Mouse (Mus musculus): ENCODE measurements around the gene Fbxw11. TPM values are rescaled to one million over a fixed set of nuclear protein-coding genes. Genes with fewer than 3 reads are reported as not detected.

Gene Fbxw11
- total and polyA plus RNA-seq, 3 experiments, result 27.3 to 58.7 (median 47.8) TPM

DNA sequence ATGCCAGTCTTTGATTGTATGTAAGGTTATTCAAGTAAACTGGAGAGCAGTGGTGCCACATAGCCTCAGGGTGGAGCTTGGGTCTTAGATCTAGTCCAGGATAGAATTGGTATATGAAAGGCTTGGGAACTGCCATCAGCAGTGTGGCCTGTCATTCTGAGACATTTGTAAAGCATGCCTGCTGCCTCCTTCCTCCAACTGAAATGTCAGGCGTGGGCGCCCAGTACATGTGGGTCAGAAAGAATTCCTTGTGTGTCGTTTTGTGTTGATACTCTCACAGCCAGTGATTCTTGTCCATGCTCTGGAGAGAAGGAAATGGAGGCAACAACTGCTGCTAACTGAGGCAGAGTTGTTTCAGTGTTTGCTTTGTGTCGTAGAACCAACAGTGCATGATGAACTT lies 76.5 kb downstream of the Fbxw11 start:
- H3K27me3 ChIP-seq (ENCODE audit: control insufficient read depth, insufficient read depth, low read length), result no peaks in the 10 kb centered on the region
- H3K4me1 ChIP-seq (ENCODE audit: control insufficient read depth, insufficient read depth, low read length), result peaks cover 11% of the 10 kb centered on the region
- H3K4me3 ChIP-seq, result no peak overlapping the region
- H3K79me2 ChIP-seq (replicated peaks; ENCODE audit: control insufficient read depth, insufficient read depth, low read length), result peaks cover 6% of the 10 kb centered on the region; the same call in 1 of the 2 replicates
- WGBS, result 92% methylated on average over 4 of the region's 4 CpGs
- TF ChIP-seq CTCF (IDR thresholded peaks at IDR 0.05) (no peak), EP300 (IDR thresholded peaks at IDR 0.05; ENCODE audit: insufficient read depth, low read depth, low read length) (no peak), POLR2A (IDR thresholded peaks at IDR 0.05; ENCODE audit: insufficient read depth, low read depth, low read length) (no peak)
- H3K27ac ChIP-seq, result no peak overlapping the region
- H3K36me3 ChIP-seq (ENCODE audit: control insufficient read depth, insufficient read depth, low read length), result peaks cover 14% of the 10 kb centered on the region
- DNase-seq, result no peak
- intact Hi-C loops (cut with DNase I), result no loop called here
- no peak overlapping the region for H3K9ac ChIP-seq (ENCODE audit: low read depth, low read length)

DNA sequence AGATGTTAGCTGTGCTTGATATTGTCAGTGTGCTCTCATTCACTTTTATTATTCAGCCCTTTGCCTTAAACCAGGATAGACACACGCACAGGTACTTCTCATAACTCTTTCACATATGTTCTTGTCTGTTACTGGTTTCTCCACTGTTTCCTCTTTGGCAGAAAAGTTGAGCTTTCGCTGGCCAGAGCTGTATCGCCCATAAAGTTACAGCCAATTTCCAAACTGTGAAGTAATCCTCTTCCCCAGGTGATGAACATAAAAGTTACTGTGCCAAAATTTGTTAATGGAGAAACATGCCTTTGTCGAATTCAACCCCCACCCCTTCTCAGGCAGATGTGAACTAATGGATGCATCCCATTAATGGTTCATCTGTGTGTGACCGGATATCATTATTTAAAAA lies 80.1 kb downstream of the Fbxw11 start:
- Histone ChIP-seq H3K4me3 (no peak overlapping the region), H3K36me3 (ENCODE audit: control insufficient read depth, insufficient read depth, low read length) (no peaks in the 10 kb centered on the region), H3K9ac (ENCODE audit: low read depth, low read length) (no peak overlapping the region), H3K27me3 (ENCODE audit: control insufficient read depth, insufficient read depth, low read length) (no peaks in the 10 kb centered on the region), H3K79me2 (replicated peaks; ENCODE audit: control insufficient read depth, insufficient read depth, low read length) (peaks cover 2% of the 10 kb centered on the region; the same call in 1 of the 2 replicates), H3K4me1 (ENCODE audit: control insufficient read depth, insufficient read depth, low read length) (peaks cover 1% of the 10 kb centered on the region; the same call in 1 of the 2 replicates), H3K27ac (no peak overlapping the region)
- 85% methylated on average over 5 of the region's 5 CpGs for WGBS
- DNase-seq, result no peak
- intact Hi-C loops (cut with DNase I), result no loop called here
- no peak for TF ChIP-seq EP300 (IDR thresholded peaks at IDR 0.05; ENCODE audit: insufficient read depth, low read depth, low read length)
- no peak for TF ChIP-seq CTCF (IDR thresholded peaks at IDR 0.05)
- no peak for TF ChIP-seq POLR2A (IDR thresholded peaks at IDR 0.05; ENCODE audit: insufficient read depth, low read depth, low read length)

DNA sequence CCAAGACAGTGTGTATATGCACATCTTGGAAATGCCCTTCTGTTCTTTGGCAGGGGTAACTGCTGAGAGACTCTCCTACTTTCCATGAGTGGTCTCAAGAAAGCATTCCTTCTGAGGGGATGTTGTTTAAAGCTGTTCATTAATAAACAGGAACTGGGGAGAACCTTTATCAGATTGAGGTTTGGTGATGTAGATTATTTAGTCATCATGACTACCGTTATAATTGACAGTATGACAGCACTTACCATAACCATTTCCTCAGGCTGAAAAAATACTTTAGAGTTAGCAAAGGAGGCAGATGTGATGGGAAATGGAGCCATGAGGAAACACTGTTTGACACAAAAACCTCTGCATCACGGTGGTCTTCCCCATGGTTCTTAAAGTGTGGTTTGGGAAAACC lies 80.8 kb downstream of the Fbxw11 start:
- no peak for DNase-seq
- Histone ChIP-seq H3K36me3 (ENCODE audit: control insufficient read depth, insufficient read depth, low read length) (no peaks in the 10 kb centered on the region), H3K27me3 (ENCODE audit: control insufficient read depth, insufficient read depth, low read length) (no peaks in the 10 kb centered on the region), H3K9ac (ENCODE audit: low read depth, low read length) (no peak overlapping the region), H3K4me1 (ENCODE audit: control insufficient read depth, insufficient read depth, low read length) (peaks cover 1% of the 10 kb centered on the region; the same call in 1 of the 2 replicates), H3K27ac (no peak overlapping the region), H3K79me2 (replicated peaks; ENCODE audit: control insufficient read depth, insufficient read depth, low read length) (peaks cover under 1% of the 10 kb centered on the region; the same call in 1 of the 2 replicates), H3K4me3 (no peak overlapping the region)
- WGBS, result 70% methylated on average over 2 of the region's 2 CpGs
- TF ChIP-seq CTCF (IDR thresholded peaks at IDR 0.05) (no peak), EP300 (IDR thresholded peaks at IDR 0.05; ENCODE audit: insufficient read depth, low read depth, low read length) (no peak), POLR2A (IDR thresholded peaks at IDR 0.05; ENCODE audit: insufficient read depth, low read depth, low read length) (no peak)
- intact Hi-C loops (cut with DNase I), result no loop called here

DNA sequence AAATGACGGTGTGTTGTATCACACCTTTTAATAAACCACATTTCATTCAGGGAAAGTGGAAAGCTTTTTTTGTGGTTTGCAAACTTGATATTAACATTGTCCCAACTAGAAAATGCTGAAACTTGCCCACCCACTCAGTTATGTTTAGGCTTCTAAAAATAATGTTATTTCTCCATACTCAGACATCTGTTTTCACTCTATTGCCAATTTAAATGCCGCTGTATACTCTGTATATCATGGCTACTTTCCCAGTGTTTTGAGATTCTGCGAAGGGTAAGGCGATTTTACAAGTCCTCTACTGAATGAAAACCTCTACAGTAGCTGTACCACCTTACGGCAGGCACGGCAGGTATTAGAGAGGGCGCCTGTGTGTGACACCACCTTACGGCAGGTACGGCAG lies 82.6 kb downstream of the Fbxw11 start:
- WGBS, result 83% methylated on average over 9 of the region's 9 CpGs
- H3K9ac ChIP-seq (ENCODE audit: low read depth, low read length), result no peak overlapping the region
- H3K36me3 ChIP-seq (ENCODE audit: control insufficient read depth, insufficient read depth, low read length), result no peaks in the 10 kb centered on the region
- no peak for TF ChIP-seq POLR2A (IDR thresholded peaks at IDR 0.05; ENCODE audit: insufficient read depth, low read depth, low read length)
- no peak for TF ChIP-seq CTCF (IDR thresholded peaks at IDR 0.05)
- TF ChIP-seq EP300 (IDR thresholded peaks at IDR 0.05; ENCODE audit: insufficient read depth, low read depth, low read length), result no peak
- no peaks in the 10 kb centered on the region for H3K27me3 ChIP-seq (ENCODE audit: control insufficient read depth, insufficient read depth, low read length)
- DNase-seq, result no peak
- intact Hi-C loops (cut with DNase I), result no loop called here
- no peak overlapping the region for H3K4me3 ChIP-seq
- H3K27ac ChIP-seq, result no peak overlapping the region
- H3K79me2 ChIP-seq (replicated peaks; ENCODE audit: control insufficient read depth, insufficient read depth, low read length), result no peaks in the 10 kb centered on the region
- H3K4me1 ChIP-seq (ENCODE audit: control insufficient read depth, insufficient read depth, low read length), result no peaks in the 10 kb centered on the region

DNA sequence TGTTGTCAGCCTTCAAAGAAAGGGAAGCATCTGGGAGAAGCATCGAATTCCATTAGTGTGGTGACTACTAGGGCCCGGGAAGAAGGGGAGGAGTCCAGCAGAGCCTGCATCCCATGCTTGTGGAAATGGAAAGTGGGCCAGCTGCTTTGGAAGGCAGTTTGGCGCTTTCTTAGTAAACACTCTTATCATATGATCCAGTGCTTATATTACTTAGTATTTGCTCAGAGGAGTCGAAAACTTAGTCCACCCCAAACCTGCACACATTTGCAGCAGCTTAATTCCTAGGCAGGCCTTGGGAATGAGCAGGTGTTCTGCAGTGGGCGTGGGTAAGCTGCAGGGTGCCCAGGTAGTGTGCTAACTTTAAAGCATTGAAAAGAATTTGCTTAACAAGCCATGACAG lies 89.9 kb downstream of the Fbxw11 start:
- H3K36me3 ChIP-seq (ENCODE audit: control insufficient read depth, insufficient read depth, low read length), result peaks cover 6% of the 10 kb centered on the region
- no peaks in the 10 kb centered on the region for H3K27me3 ChIP-seq (ENCODE audit: control insufficient read depth, insufficient read depth, low read length)
- no peak overlapping the region for H3K9ac ChIP-seq (ENCODE audit: low read depth, low read length)
- H3K27ac ChIP-seq, result no peak overlapping the region
- TF ChIP-seq EP300 (IDR thresholded peaks at IDR 0.05; ENCODE audit: insufficient read depth, low read depth, low read length) (no peak), POLR2A (IDR thresholded peaks at IDR 0.05; ENCODE audit: insufficient read depth, low read depth, low read length) (no peak), CTCF (IDR thresholded peaks at IDR 0.05) (no peak)
- H3K4me1 ChIP-seq (ENCODE audit: control insufficient read depth, insufficient read depth, low read length), result no peaks in the 10 kb centered on the region
- H3K4me3 ChIP-seq, result no peak overlapping the region
- H3K79me2 ChIP-seq (replicated peaks; ENCODE audit: control insufficient read depth, insufficient read depth, low read length), result no peaks in the 10 kb centered on the region
- intact Hi-C loops (cut with DNase I), result no loop called here
- 52% methylated on average over 5 of the region's 5 CpGs for WGBS
- no peak for DNase-seq

DNA sequence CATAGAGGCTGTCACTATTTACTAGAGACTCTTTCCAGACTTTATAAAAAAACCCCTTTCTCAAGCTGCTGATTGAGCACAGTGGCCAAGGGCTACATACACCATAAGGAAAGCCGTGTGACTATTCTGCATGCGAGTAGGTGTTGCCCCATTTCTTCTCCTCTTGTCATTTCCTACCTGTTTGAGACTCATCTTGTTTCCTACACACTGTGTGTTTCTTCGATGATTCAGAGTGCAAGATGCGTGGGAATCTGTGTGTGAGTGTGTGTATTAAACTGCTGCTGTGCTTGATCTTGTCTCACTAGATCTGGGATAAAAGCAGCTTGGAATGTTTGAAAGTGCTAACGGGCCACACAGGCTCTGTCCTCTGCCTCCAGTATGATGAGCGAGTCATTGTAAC lies 90.7 kb downstream of the Fbxw11 start:
- no peak for DNase-seq
- no peak overlapping the region for H3K27ac ChIP-seq
- H3K36me3 ChIP-seq (ENCODE audit: control insufficient read depth, insufficient read depth, low read length), result peaks cover 6% of the 10 kb centered on the region
- no peaks in the 10 kb centered on the region for H3K4me1 ChIP-seq (ENCODE audit: control insufficient read depth, insufficient read depth, low read length)
- WGBS, result 91% methylated on average over 6 of the region's 6 CpGs
- H3K4me3 ChIP-seq, result no peak overlapping the region
- H3K27me3 ChIP-seq (ENCODE audit: control insufficient read depth, insufficient read depth, low read length), result no peaks in the 10 kb centered on the region
- no peaks in the 10 kb centered on the region for H3K79me2 ChIP-seq (replicated peaks; ENCODE audit: control insufficient read depth, insufficient read depth, low read length)
- no peak for TF ChIP-seq POLR2A (IDR thresholded peaks at IDR 0.05; ENCODE audit: insufficient read depth, low read depth, low read length)
- no peak for TF ChIP-seq EP300 (IDR thresholded peaks at IDR 0.05; ENCODE audit: insufficient read depth, low read depth, low read length)
- no peak for TF ChIP-seq CTCF (IDR thresholded peaks at IDR 0.05)
- H3K9ac ChIP-seq (ENCODE audit: low read depth, low read length), result no peak overlapping the region
- intact Hi-C loops (cut with DNase I), result no loop called here

Data from heart, adult 2 months (tissue).